Mouse (Mus musculus) right cerebral cortex, postnatal 10 days (tissue): Measurements from ENCODE around the gene Rpl24.

Experiments
- DNase-seq, 2 experiments: peaks; one replicate each; pipeline ENCODE4 v3.0.0; 2021; ENCODE audit warnings: low spot score in 2 of 2

The Rpl24 gene

GRCm38 (mm10) chr16:55971735-55972615, 5.9 kb downstream of the Rpl24 start:
- no peak for DNase-seq

- no peak for DNase-seq
These were observed 6.6 kb downstream of the Rpl24 start for GRCm38 (mm10) chr16:55972626-55973201.

GRCm38 (mm10) chr16:55973431-55974255, 7.6 kb downstream of the Rpl24 start, which contains the start of gene Zbtb11:
Gene Zbtb11, plus strand, starts transcription at chr16:55973883.
- peak; percentile 99 to 100 for DNase-seq

- DNase-seq: peak; percentile 91 to 92
These were observed 8.3 kb downstream of the Rpl24 start for GRCm38 (mm10) chr16:55974256-55974902.

- no peak for DNase-seq
These were observed 8.8 kb downstream of the Rpl24 start for GRCm38 (mm10) chr16:55974903-55975285.

GRCm38 (mm10) chr16:55986001-55986400, 19.9 kb downstream of the Rpl24 start:
- DNase-seq: no peak

GRCm38 (mm10) chr16:55990311-55990710, 24.2 kb downstream of the Rpl24 start:
- no peak for DNase-seq

GRCm38 (mm10) chr16:55994235-55994634, 28.2 kb downstream of the Rpl24 start:
- DNase-seq: no peak

GRCm38 (mm10) chr16:56006798-56007197, 40.7 kb downstream of the Rpl24 start:
- DNase-seq: no peak

- no peak for DNase-seq
These were observed 42.8 kb downstream of the Rpl24 start for GRCm38 (mm10) chr16:56008862-56009261.

- no peak for DNase-seq
These were observed 47.0 kb downstream of the Rpl24 start for GRCm38 (mm10) chr16:56012789-56013743.

- no peak for DNase-seq
These were observed 48.0 kb downstream of the Rpl24 start for GRCm38 (mm10) chr16:56014076-56014475.

GRCm38 (mm10) chr16:56019660-56020059, 53.6 kb downstream of the Rpl24 start:
- DNase-seq: no peak
